Mouse (Mus musculus) adrenal gland, postnatal 10 days (tissue): ENCODE measurements at regions not wholly inside any gene's neighbourhood (a gene's known extent, or its start where the extent isn't known, plus 50 kb on each side); places are given as distances from the start of the nearest gene placed in this dataset.

Source experiments
- DNase-seq: peaks from one replicate; pipeline ENCODE4 v3.0.0; 2021; ENCODE audit warnings: mixed read lengths

DNA sequence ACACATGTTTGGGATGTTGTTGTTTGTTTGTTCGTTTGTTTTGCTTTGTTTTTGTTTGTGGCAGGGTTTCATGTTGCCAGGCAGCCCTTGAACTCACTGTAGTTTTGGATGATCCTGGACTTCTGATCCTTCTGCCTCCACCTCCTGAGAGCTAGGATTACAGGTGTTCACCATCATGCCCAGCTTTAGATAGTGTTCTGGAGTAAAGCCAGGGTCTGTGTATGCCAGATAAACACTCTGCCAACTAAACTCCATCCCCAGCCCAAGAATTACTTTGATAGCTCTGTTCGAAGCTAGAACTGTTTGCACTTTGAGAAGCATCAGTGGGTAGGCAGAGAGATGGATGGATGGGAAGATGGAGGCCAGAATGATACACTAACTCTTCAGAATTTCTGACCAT is 368.0 kb upstream of the Gm10306 start:
- DNase-seq: no peak

DNA sequence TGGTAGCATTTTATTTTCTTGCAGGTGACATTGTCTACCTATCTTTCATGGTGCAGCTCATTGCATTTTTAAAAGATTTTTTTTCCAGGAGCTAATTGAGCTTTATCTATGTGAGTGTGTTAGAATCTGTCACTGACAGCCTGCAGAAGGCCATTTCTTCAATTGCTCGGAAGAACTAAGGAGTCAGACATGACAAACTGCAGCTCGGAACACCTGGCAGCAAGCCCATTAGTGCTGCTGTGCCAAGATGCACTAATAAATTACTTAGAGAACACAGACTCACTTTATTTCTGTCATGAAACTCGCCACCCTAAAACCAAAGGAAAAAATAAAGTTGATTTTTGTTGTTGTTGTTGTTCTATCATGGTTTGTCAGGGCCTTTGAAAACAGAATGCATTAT is 367.5 kb upstream of the Gm10306 start:
- DNase-seq: peak; percentile 92

DNA sequence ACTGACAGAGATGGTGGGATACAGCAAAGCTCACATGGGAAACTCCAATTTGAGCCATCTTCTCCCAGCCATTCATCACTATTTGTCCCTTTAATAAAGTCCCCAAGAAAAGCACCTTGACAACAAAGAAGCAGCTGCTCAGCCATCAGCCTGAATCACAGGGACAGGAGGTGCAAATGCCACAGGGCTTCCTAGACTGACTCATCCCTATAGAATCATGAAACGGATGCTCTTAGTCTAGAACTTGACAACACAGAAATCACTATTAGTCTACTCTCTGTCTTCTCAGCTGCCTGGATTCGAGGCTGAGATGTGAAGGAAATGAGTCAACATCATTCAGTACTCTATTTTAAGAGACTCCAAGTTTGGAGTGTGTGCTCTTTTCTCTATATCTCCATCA is 365.4 kb upstream of the Gm10306 start:
- DNase-seq: no peak

DNA sequence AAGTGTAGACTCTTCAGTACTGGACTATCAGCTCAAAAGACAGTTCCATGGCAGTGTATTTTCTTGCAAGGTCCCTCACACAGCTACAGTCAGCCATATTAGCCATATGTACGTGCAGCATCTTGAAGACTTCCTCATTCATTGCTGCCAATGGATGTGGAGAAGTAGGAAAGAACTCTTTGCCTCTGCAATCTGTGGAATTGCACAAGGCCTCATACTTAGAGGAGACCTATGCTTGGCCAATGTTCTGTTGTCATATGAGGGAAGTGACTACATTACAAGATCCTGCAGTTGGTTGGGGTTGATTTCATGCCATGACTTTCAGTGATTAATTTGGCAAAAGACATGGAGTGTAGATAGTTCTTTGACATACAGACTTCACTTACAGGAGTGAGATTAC is 340.1 kb upstream of the Gm10306 start:
- no peak for DNase-seq

DNA sequence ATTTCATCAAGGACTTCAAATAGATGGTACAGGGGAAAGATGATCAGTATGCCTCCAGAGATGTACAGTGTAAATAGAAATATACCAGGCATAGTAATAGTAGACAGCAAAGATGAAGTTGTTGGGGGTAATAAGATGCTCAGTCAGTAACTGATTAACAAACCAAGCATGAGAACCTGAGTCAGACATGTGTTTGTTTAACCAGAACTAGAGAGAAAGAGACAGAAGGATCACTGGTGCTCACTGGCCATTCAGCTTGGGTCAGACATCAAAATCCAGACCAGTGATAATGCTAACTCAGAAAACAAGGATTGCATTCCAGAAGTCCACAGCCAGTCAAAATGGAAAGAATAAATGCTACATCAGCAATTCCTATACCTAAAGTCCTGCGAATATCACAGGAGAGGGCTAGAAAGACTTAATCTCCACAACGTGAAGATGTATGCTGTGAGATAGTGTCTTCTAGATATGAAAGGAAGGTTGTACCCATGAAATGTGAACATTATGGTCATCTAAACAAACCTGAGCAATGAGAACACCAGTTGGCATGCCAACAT is 320.6 kb upstream of the Gm10306 start:
- no peak for DNase-seq

DNA sequence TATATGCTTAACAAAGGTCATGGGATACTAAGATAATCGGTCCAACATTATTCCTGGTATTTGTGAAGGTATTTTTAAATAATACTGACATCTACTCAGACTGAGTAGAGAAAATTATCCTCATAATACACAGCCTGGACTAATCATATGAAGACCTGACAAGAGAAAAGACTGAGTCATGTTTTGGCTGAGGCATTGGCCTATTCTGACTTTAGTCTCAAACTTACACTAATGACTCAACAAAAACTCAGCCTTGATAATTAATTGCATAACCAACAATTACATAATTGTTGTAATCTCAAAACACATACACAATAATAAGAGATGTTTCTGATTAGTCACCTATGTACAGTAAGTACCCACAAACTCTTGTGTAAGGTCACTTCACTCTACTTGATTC is 300.3 kb upstream of the Gm10306 start:
- DNase-seq: no peak

DNA sequence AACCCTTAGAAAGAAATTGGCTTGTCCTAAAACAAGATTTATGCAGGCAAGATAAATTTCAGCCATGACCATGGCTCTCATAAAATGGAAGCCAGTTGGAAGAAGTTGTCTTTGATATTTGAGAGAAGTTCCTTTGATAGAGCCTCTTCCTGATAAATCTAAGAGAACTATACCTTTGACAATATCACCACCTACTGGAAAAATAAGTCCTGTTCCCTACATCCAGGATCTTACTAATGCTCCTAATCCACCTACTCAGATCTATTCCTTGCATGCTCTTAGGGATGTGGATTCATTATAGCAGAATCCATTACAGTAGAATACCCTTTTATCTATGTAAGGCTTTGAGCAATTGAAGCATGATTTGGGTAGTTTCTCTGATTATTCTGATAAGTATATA is 295.2 kb upstream of the Gm10306 start:
- DNase-seq: no peak

DNA sequence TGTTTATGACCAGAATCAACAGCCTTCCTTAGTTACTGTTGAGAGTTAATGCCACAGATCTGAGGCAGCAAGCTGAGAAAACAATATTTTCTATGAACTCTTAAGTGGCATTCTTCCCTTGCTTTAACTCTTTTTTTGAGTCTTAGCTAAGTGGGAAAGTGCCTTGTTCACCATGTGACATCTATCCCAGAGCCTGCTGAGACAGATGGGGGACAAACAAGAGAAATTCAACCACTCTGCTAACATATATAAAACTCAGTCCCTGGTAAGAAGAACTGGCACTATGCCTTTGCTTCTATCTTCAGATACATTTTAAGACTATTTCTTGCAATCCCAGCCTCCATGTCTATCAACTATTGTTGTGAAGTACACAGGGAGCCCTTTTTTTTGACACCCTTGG is 274.6 kb upstream of the Gm10306 start:
- DNase-seq: no peak

DNA sequence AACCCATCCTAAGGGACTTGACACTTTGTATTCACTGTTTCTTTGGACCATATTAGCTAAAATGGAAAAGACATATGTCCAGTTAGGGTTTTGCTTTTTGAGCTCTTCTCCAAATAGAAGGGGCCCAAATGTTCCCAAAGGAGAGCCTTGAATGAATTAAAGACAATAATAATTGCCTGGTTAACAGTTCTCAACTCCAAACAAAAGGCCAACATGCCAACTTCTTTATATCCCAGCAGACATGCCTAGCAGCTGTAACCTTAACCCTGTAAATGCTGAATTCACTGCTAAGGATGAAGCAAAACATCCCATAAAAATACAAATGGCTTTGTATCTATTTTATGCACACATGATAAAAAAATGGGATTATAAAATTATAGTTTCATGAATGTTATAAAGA is 264.2 kb upstream of the Gm10306 start:
- DNase-seq: no peak

DNA sequence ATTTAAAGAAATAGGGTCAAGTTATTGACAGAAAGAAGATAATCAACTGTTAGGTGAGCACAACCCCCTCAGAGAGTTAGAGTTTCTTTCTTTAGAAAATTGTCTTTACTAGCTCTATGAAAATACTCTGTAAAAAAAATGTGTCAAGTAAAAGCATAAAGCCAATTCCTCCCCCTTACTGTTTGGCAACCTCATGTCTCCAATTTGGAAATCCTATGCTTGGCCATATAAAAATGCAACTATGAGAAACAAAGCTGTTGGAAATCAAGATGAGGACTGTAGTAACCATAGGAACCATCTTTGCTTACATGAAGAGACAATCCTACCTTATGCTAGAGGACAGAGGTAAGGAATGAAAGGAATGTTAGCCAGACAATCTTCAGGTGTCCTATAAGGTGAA is 239.0 kb upstream of the Gm10306 start:
- DNase-seq: no peak

DNA sequence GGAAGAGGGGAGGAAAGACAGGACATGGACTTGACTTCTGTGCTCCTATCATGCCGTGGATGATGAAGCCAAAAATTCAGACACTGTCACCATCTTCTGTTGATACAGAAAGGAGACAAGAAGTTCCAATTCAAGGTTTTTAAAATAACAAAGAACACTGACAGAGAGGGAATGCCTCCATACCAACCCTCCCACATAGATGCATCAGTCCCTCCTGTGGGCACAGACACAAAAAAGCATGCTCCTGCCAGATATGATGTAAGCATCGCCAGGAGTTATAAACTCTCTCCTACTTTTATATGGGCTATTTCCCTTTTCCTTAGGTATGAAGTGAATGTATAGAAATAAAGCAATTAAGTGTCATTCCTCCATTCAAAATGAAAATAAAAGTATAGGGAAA is 229.6 kb upstream of the Gm10306 start:
- DNase-seq: no peak

DNA sequence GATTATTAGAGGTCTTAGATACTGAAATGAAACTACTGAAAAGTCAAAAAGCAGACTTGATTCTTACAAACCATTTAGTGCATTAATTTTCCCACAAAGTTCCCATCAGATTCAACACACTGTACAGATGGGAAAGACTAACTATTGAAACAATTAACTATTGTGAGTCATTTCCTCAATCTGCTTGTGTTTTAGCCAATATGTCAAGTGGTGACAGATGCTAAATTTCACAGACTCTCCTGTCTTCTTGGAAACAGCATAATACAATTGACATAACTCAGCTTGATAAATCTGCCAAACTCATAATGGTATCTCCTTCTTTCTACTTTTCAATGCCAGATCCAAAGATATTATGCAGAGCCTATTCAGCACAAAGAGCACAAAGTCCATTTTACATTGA is 213.0 kb upstream of the Gm10306 start:
- no peak for DNase-seq

DNA sequence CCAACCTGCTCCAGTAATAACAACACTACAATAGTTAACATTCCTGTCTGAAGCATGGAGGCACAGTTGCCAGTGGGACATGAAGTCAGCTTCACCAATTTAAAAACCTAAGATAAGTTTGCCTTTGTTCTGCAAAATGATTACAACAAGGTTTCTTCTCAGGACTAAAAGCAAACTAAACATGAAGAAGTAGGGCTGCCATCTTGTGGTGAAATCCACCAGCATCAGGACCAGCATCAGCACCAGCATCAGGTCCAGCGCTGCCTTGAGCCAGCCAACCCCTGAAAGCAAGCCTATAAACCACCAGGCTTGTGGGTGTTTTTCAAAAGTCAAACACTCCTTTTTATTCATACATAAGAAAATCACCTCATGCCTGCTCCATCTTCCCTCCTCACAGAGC is 207.1 kb upstream of the Gm10306 start:
- no peak for DNase-seq

DNA sequence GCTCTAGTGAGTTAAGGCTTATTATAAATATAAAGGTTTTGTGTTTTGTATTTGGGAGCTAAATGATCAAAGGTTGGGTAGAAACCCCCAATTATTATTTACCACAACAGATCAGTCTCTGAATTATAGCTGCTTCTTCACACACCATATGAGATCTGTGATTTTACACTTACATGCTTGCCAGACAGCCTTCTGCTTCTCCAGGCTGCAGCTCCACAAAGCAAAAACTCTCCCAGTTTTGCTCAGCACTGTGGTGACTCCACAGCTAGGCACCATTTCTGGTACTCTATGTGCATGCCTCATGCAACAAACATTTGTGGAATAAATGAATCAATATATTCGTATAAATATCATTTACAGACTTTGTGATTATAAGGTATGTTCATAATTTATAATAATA is 199.4 kb upstream of the Gm10306 start:
- DNase-seq: no peak

DNA sequence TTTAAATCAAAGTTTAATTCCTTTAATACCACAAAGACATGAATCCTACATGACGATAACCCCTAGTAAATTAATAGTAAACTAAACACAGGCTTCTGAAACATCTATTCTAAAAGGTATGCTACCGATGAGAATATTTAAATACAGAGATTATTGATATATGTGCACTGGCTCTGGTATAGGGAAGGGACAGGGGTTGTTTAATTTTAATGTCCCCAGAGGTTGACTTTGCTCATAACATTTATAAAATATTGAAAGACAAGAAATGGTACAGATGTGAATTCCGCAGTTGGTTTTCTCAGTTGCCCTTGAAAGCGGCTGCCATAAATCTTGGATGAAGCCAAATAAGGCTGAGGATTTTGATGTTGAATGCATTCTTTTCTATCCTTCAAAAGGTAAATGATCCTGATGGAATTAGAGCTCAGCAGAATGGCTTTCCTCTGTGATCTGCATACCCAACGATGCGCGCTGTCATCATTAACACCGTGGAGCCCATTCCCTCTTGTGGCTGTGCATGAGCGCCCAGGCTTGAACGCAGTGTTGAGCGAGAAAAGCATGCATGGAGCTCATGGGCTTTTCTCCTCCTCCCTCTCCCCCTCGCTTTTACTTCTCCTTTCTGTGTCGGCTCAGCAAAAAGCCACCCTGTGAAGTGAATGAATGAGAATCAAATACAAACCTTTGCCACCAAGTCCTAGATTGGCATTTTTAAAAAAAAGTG is 195.4 kb upstream of the Gm10306 start:
- DNase-seq: no peak

DNA sequence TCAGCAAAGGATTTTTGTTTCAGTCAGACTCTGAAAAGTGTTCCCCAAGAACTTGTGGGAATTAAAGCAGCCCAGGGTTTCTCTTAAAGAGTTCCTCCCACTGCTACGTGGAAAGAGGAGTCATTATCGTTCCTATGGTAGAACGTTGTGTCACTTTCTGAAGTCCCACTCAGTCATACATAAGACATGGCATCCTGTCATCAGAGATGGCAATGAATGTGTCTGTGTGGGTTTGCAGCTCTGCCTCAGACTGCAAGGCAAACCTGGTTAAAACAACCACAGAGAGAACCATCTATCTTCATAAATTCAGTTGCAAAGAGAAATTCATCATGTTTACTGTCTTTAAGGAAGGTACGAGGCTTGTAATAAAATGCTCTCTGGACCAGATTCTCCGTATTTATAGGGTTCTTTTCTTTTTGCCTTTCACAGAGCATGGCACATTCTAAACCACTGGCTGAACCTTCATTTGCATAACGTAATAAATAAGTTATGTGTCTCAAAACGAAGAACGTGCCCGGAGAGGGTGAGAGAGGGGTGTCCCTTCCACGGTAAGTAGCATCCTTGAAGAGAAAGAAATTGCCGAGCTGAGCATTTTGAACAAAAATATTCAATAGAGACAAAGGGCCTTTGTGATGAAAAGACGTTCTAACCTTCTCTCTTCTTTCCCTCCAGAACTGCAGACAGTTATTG is 194.7 kb upstream of the Gm10306 start:
- DNase-seq: no peak

DNA sequence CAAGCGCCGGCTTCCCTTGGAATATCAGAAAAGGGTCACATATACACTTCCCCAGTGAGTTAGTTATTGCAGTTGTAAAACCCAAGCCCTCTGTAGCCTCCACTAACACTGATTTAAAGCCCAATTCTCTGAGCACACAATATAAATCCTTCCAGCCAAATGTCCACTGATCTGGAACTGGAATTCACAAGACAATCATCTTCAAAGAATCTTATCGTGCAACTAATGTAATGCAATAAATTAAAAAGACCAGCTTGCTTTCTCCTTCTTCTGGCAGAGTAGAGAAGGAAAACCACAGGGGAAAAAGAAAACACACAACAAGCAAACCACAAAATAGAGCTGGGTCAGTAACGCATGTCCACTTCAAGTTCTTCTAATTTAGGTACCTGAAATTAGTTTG is 191.0 kb upstream of the Gm10306 start:
- no peak for DNase-seq

DNA sequence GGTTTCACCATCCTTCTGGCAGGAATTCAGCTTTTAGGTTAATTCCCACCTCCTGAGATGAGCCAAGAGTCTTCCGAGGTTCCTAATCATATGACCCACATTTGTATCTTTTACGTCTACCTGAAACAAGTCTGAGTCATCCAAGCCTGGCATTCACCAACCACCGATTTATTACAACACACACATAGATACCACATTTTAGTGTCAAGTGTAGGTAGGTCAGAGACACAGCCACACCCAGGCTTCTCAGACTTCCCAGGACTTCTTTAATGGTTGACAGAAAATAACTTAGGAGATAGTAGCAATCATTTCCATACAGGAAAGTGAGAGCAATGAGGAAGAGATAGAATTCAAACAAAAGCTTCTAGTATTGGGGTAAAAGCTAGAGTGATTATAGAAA is 189.2 kb upstream of the Gm10306 start:
- no peak for DNase-seq

DNA sequence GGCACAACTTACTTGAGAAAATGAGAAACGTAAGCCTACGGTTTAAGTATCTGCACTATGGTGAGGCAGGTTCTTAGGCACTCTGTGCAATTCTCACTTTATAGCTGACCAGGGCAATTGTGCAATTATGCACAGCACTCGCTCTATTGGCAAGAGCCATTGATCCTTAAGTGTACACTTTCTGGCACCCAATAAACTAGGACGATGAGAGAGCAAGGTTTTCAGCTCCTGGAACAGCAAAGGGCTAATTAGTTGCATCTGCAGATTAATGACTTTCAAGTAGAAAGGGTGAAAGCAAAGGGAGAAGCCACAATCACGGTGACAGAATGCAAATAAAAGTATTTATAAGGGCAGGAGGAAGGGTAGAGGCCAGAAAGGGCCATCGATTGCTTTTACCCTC is 185.4 kb upstream of the Gm10306 start:
- no peak for DNase-seq

DNA sequence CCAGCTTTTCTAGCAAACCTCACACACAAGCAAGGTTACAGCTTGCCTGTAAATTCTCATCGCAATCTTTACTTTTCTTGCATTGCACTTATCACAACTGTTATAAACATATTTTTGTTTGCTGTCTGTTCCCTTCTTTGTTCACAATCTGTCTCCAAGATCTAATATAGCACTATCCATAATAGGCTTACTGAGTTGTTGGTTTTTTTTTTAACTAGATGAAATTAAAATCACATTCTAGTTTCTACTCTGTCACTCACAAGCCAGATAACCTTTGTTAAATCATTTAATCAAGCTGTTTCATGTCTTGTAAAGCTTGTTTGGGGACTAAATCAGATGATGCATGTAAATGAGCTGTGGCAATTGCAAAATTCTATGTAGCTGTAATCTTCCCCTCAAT is 180.1 kb upstream of the Gm10306 start:
- DNase-seq: no peak

DNA sequence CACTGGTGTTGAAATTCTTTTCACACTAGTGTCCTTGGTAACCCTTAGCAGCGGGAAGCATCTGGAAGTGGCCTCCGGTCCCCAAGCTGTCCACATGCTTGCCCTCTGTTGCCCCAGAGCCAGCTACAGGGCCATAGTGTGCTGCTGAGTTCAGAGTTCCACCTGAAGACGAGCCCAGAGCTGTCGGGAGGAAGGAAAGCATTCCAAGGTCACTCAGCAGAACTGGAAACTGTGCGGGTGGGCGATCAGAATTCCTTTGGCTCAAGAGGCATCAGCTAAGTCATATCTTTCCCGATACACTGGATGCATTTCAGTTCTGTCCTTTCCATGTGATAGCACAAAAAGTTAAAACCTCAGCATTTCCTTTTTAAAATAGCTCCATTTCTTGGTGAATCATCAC is 170.6 kb upstream of the Gm10306 start:
- peak; percentile 6 for DNase-seq

DNA sequence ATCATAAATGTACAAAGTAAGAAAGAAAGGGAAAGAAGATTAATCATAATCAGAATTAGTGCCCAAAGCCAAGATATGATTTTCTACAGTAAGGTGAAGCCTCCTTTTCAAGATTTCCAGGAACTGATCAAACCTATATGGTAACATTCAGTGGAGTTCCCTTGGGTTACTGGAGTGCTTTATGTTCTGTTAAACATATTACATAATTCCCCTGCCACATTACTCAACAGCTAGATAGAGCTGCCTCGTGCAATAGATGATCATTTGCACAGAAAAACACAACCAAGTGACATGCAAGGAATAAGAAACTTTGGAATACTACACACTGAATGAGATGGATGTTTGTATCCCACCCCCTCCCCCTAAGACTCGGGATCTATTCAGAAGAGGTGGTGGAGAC is 168.0 kb upstream of the Gm10306 start:
- DNase-seq: no peak

DNA sequence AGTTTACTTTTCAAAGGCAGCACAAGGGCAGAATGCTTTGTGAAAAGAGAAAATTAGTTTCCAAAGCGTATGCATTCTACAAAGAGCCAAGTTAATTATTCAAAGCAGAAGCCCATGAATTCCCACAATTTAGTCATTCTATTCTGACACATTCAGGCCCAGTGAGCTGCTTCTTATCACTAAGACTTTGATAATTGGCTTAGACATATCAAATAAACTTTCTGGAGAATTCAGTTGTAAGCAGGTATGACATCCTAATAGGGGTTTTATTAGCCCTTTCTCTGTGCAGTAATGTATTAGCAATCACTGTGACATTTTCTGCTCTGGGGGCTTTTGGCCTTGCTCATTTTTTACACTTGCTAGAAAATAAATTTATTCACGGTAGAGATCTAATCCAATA is 161.9 kb upstream of the Gm10306 start:
- no peak for DNase-seq

DNA sequence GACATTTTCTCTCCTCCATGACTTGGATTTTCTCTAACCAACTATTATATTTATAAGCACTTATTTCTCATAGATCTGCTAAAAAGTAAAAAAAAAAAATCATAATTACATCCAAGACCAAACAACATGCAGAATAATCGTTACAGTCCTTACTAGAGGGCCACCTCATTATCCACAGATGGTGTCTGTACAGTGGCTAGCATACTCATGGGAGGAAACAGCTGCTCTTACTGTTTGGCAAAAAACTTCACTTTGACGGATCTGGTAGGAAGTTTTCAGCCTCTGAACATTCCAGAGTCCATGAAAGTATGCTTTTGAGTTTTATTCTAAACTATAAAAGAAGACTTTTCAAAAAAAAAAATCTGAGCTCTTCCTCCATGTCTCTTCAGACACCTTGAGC is 159.1 kb upstream of the Gm10306 start:
- DNase-seq: no peak
